Mouse (Mus musculus) lung, postnatal 0 days (tissue): ENCODE results near the gene Thra. TPM values are rescaled to one million over a fixed set of nuclear protein-coding genes. Genes with fewer than 3 reads are reported as not detected.
A peak's percentile ranks its signal among the peaks of the same experiment; 100 is the strongest.

Experiments
- ATAC-seq: fragments of 200-750 bp; cut with Nextera tagmentation; 2 replicates; pipeline ENCODE4 v1.8.0; 2017; ENCODE audit warnings: moderate library complexity
- DNase-seq: peaks from one replicate; pipeline ENCODE4 v3.0.0-alpha.2; 2016; ENCODE audit warnings: low spot score
- H3K27ac ChIP-seq: fragments of 300-500 bp; sonication (generic); 2 replicates; pipeline ENCODE4 v1.5.1; 2014; ENCODE audit warnings: antibody characterized with exemption, mild to moderate bottlenecking, low read length, mixed read lengths
- H3K27me3 ChIP-seq: fragments of 300-500 bp; sonication (generic); replicated peaks from 2 replicates; pipeline ENCODE4 v1.6.1; 2014; ENCODE audit warnings: low read length, mixed read lengths; ENCODE audit not compliant: insufficient read depth
- H3K36me3 ChIP-seq: fragments of 300-500 bp; sonication (generic); 2 replicates; pipeline ENCODE4 v1.6.1; 2014; ENCODE audit warnings: low read length, mixed read lengths; ENCODE audit not compliant: insufficient read depth
- H3K4me1 ChIP-seq: fragments of 300-500 bp; sonication (generic); 2 replicates; pipeline ENCODE4 v1.6.1; 2014; ENCODE audit warnings: antibody characterized with exemption, low read depth, low read length, mixed read lengths; ENCODE audit not compliant: insufficient read depth
- H3K4me2 ChIP-seq: fragments of 300-500 bp; sonication (generic); replicated peaks from 2 replicates; pipeline ENCODE4 v1.6.1; 2014; ENCODE audit warnings: low read depth, mild to moderate bottlenecking, low read length, moderate library complexity, mixed read lengths
- H3K4me3 ChIP-seq: fragments of 300-500 bp; sonication (generic); 2 replicates; pipeline ENCODE4 v1.5.1; 2014; ENCODE audit warnings: low read depth, low read length
- H3K9ac ChIP-seq: fragments of 300-500 bp; sonication (generic); replicated peaks from 2 replicates; pipeline ENCODE4 v1.6.1; 2014; ENCODE audit warnings: low read depth, mild to moderate bottlenecking
- H3K9me3 ChIP-seq: fragments of 300-500 bp; sonication (generic); 2 replicates; pipeline ENCODE4 v1.6.1; 2016; ENCODE audit warnings: low read length, mixed read lengths
- CTCF ChIP-seq: IDR thresholded peaks from 2 replicates; pipeline ENCODE4 v1.5.1; 2016; ENCODE audit warnings: antibody characterized with exemption, mild to moderate bottlenecking
- EP300 ChIP-seq: IDR thresholded peaks from 2 replicates; pipeline ENCODE4 v1.6.1; 2016; ENCODE audit warnings: antibody characterized with exemption, mild to moderate bottlenecking, control low read depth
- WGBS: fragments of 180-500 bp; shearing (Covaris S2); extraction: QIAGEN DNeasy Blood & Tissue Kit; methylation state at CpG from one replicate; pipeline ENCODE4 v1.1.7; 2014; 5-methylcytosine and 5-hydroxymethylcytosine counted together
- polyA plus RNA-seq: library from polyadenylated mRNA; unstranded; fragments of >200 nt; fragmentation: Nextera tagmentation; extraction: Ambion mirVana; gene quantifications from 2 replicates; pipeline ENCODE4 v1.2.1, GENCODE M21; 2015

Thra gene
- polyA plus RNA-seq, 1 experiment from 2014 or later = 38.1 TPM

GRCm38 (mm10) chr11:98804605-98805004, 64.2 kb downstream of the Thra start, which contains the start of gene Casc3:
TSS of gene Casc3 (plus strand) at chr11:98804905.
- Histone ChIP-seq H3K4me1 (0 out of 2 replicates have a peak, but pooled peaks cover 2% of the 10 kb centered on the region), H3K27me3 (no peaks in the 10 kb centered on the region), H3K9me3 (no peaks in the 10 kb centered on the region), H3K27ac (no peak within 1 kb of the TSS), H3K9ac (no peak within 1 kb of the TSS), H3K4me2 (no peak within 1 kb of the TSS), H3K36me3 (peaks cover 32% of the 10 kb centered on the region), H3K4me3 (no peak within 1 kb of the TSS)
- WGBS = 92% methylated on average over 5 of the region's 5 CpGs
- TF ChIP-seq EP300 = no peak
- no peak for TF ChIP-seq CTCF
- DNase-seq = no peak
- ATAC-seq = no peak

- no peak for TF ChIP-seq EP300
- TF ChIP-seq CTCF = no peak
- H3K36me3 ChIP-seq = peaks cover 32% of the 10 kb centered on the region
- H3K9ac ChIP-seq = no peak overlapping the region
- H3K27ac ChIP-seq = peak overlapping the region; percentile 99; the same call in 1 of the 2 replicates
- WGBS = 60% methylated on average over 2 of the region's 2 CpGs
- no peaks in the 10 kb centered on the region for H3K9me3 ChIP-seq
- H3K4me3 ChIP-seq = no peak overlapping the region
- ATAC-seq (no peak), DNase-seq (no peak)
- H3K27me3 ChIP-seq = no peaks in the 10 kb centered on the region
- peaks cover 5% of the 10 kb centered on the region; the same call in 1 of the 2 replicates for H3K4me1 ChIP-seq
- no peak overlapping the region for H3K4me2 ChIP-seq
These were observed 68.0 kb downstream of the Thra start for GRCm38 (mm10) chr11:98808417-98808816.

GRCm38 (mm10) chr11:98809457-98810290, 69.2 kb downstream of the Thra start:
- H3K36me3 ChIP-seq = peaks cover 22% of the 10 kb centered on the region; the same call in 1 of the 2 replicates
- TF ChIP-seq CTCF (peak; percentile 64), EP300 (no peak)
- H3K4me3 ChIP-seq = peak overlapping the region; percentile 96
- peak overlapping the region; percentile 72 for H3K4me2 ChIP-seq
- WGBS = 3% methylated on average over 55 of the region's 84 CpGs
- H3K9ac ChIP-seq = peak overlapping the region; percentile 95
- no peaks in the 10 kb centered on the region for H3K9me3 ChIP-seq
- H3K4me1 ChIP-seq = peaks cover 5% of the 10 kb centered on the region; the same call in 1 of the 2 replicates
- DNase-seq = peak; percentile 99
- peak; percentile 98 for ATAC-seq
- H3K27ac ChIP-seq = peak overlapping the region; percentile 99
- no peaks in the 10 kb centered on the region for H3K27me3 ChIP-seq

- peak overlapping the region; percentile 99; the same call in 1 of the 2 replicates for H3K27ac ChIP-seq
- no peaks in the 10 kb centered on the region for H3K9me3 ChIP-seq
- peaks cover 5% of the 10 kb centered on the region; the same call in 1 of the 2 replicates for H3K4me1 ChIP-seq
- WGBS = 39% methylated on average over 7 of the region's 7 CpGs
- H3K4me2 ChIP-seq = peak overlapping the region; percentile 72
- peaks cover 13% of the 10 kb centered on the region; the same call in 1 of the 2 replicates for H3K36me3 ChIP-seq
- no peak for TF ChIP-seq CTCF
- peak; percentile 72 for TF ChIP-seq EP300
- no peaks in the 10 kb centered on the region for H3K27me3 ChIP-seq
- DNase-seq = peak; percentile 88
- peak overlapping the region; percentile 95 for H3K9ac ChIP-seq
- peak overlapping the region; percentile 96 for H3K4me3 ChIP-seq
- no peak for ATAC-seq
These were observed 70.2 kb downstream of the Thra start for GRCm38 (mm10) chr11:98810686-98811085.

- 100% methylated on average over 1 of the region's 1 CpGs for WGBS
- no peak overlapping the region for H3K4me2 ChIP-seq
- peaks cover 29% of the 10 kb centered on the region for H3K36me3 ChIP-seq
- no peak overlapping the region for H3K27ac ChIP-seq
- ATAC-seq (no peak), DNase-seq (peak; percentile 35)
- H3K9me3 ChIP-seq = no peaks in the 10 kb centered on the region
- H3K4me3 ChIP-seq = no peak overlapping the region
- TF ChIP-seq EP300 (no peak), CTCF (no peak)
- no peak overlapping the region for H3K9ac ChIP-seq
- H3K27me3 ChIP-seq = no peaks in the 10 kb centered on the region
- no peaks in the 10 kb centered on the region; the same call in 1 of the 2 replicates for H3K4me1 ChIP-seq
These were observed 76.3 kb downstream of the Thra start for GRCm38 (mm10) chr11:98816706-98817239.

Other genes starting within 250 kb of the Thra start
- 0.20 and 0.43 TPM in 2 replicates for gene Ikzf3, start 194.6 kb upstream of the Thra start, polyA plus RNA-seq
- 0.10 and 0.21 TPM in 2 replicates for gene Zpbp2, start 189.5 kb upstream of the Thra start, polyA plus RNA-seq
- 43.7 and 45.3 TPM in 2 replicates for gene Ormdl3, start 153.3 kb upstream of the Thra start, polyA plus RNA-seq
- not detected in 2 replicates for gene Lrrc3c, start 142.3 kb upstream of the Thra start, polyA plus RNA-seq
- 0.14 and 0.70 TPM in 2 replicates for gene Gm12355, start 115.0 kb upstream of the Thra start, polyA plus RNA-seq
- not detected in 2 replicates for gene Gsdma3, start 114.3 kb upstream of the Thra start, polyA plus RNA-seq
- gene Gsdma2, start 93.9 kb upstream of the Thra start, polyA plus RNA-seq = not detected in 2 replicates
- not detected in 2 replicates for gene Gsdma, start 76.3 kb upstream of the Thra start, polyA plus RNA-seq
- gene Psmd3, start 58.1 kb upstream of the Thra start, polyA plus RNA-seq = 105 and 107 TPM in 2 replicates
- gene Csf3, start 39.4 kb upstream of the Thra start, polyA plus RNA-seq = 0.19 TPM in 1 of 2 replicates, not detected in the other
- 19.9 and 20.6 TPM in 2 replicates for gene Med24, start 11.2 kb upstream of the Thra start, polyA plus RNA-seq
- 6.9 and 8.9 TPM in 2 replicates for gene Nr1d1, start 34.7 kb downstream of the Thra start, polyA plus RNA-seq
- 16.3 and 21.3 TPM in 2 replicates for gene Msl1, start 54.9 kb downstream of the Thra start, polyA plus RNA-seq
- 22.7 and 22.9 TPM in 2 replicates for gene Casc3, start 64.3 kb downstream of the Thra start, polyA plus RNA-seq
- gene Rapgefl1, start 96.1 kb downstream of the Thra start, polyA plus RNA-seq = 1.1 and 1.5 TPM in 2 replicates
- gene Wipf2, start 123.0 kb downstream of the Thra start, polyA plus RNA-seq = 4.0 and 4.1 TPM in 2 replicates
- gene Cdc6, start 167.2 kb downstream of the Thra start, polyA plus RNA-seq = 2.5 and 2.6 TPM in 2 replicates
- 26.2 and 28.8 TPM in 2 replicates for gene Rara, start 187.2 kb downstream of the Thra start, polyA plus RNA-seq
- 0.56 and 1.0 TPM in 2 replicates for gene Gjd3, start 242.4 kb downstream of the Thra start, polyA plus RNA-seq